Mouse (Mus musculus): ENCODE results near the gene Tchp.
A peak's percentile ranks its signal among the peaks of the same experiment; 100 is the strongest.

Gene Tchp

GRCm38 (mm10) chr5:114707265-114708068 is at the start of gene Tchp:
Gene Tchp (plus strand): TSS chr5:114707760.
- peak; percentile 97 to 98 for DNase-seq

GRCm38 (mm10) chr5:114658255-114658654 is 49.3 kb upstream of the Tchp start, which contains the start of gene Trpv4:
Gene Trpv4 (minus strand): TSS chr5:114658421.
- DNase-seq, result no peak

- no peak for DNase-seq
Measured at GRCm38 (mm10) chr5:114661029-114661428, 46.5 kb upstream of the Tchp start.

GRCm38 (mm10) chr5:114664139-114664538 is 43.4 kb upstream of the Tchp start:
- DNase-seq, result no peak

- no peak for DNase-seq
Measured at GRCm38 (mm10) chr5:114664750-114665149, 42.8 kb upstream of the Tchp start.

- no peak for DNase-seq
Measured at GRCm38 (mm10) chr5:114666659-114667058, 40.9 kb upstream of the Tchp start.

GRCm38 (mm10) chr5:114667228-114667856 is 40.2 kb upstream of the Tchp start:
- DNase-seq, result peak; percentile 99

GRCm38 (mm10) chr5:114669014-114669413 is 38.5 kb upstream of the Tchp start:
- DNase-seq, result no peak

- no peak for DNase-seq
Measured at GRCm38 (mm10) chr5:114673114-114673513, 34.4 kb upstream of the Tchp start.

GRCm38 (mm10) chr5:114674594-114674993 is 33.0 kb upstream of the Tchp start:
- no peak for DNase-seq

GRCm38 (mm10) chr5:114679841-114680591 is 27.5 kb upstream of the Tchp start:
- peak in 1 of 2 experiments; percentile 60 for DNase-seq

- DNase-seq, result no peak
Measured at GRCm38 (mm10) chr5:114680676-114681285, 26.8 kb upstream of the Tchp start.

GRCm38 (mm10) chr5:114681717-114682116 is 25.8 kb upstream of the Tchp start:
- peak; percentile 73 to 77 for DNase-seq

GRCm38 (mm10) chr5:114685986-114686385 is 21.6 kb upstream of the Tchp start:
- no peak for DNase-seq

- no peak for DNase-seq
Measured at GRCm38 (mm10) chr5:114686726-114687210, 20.8 kb upstream of the Tchp start.

- DNase-seq, result no peak
Measured at GRCm38 (mm10) chr5:114687901-114688300, 19.7 kb upstream of the Tchp start.

GRCm38 (mm10) chr5:114688703-114689102 is 18.9 kb upstream of the Tchp start:
- no peak for DNase-seq

- DNase-seq, result peak in 1 of 2 experiments; percentile 49
Measured at GRCm38 (mm10) chr5:114689700-114690366, 17.7 kb upstream of the Tchp start.

GRCm38 (mm10) chr5:114690633-114691567 is 16.7 kb upstream of the Tchp start, which contains the start of gene Gltp:
Gene Gltp (minus strand): TSS chr5:114690984.
- peak; percentile 95 to 96 for DNase-seq

GRCm38 (mm10) chr5:114695775-114696174 is 11.8 kb upstream of the Tchp start:
- DNase-seq, result no peak

GRCm38 (mm10) chr5:114696939-114697338 is 10.6 kb upstream of the Tchp start:
- no peak for DNase-seq

Data from cerebellum, postnatal 14 days (tissue).